Mouse (Mus musculus): ENCODE results near the gene Nrbp1. TPM values are rescaled to one million over a fixed set of nuclear protein-coding genes. Genes with fewer than 3 reads are reported as not detected.
A peak's percentile ranks its signal among the peaks of the same experiment; 100 is the strongest.
"Not testable (repeated sequence)": the region's sequence is repeated elsewhere in the genome, so short reads cannot be mapped to it uniquely, and the experiment has no call there.

Nrbp1 gene
- total and polyA plus RNA-seq, 3 experiments: 17.3 to 77.1 (median 38.2) TPM

GRCm38 (mm10) chr5:31201742-31202590 is 38.7 kb upstream of the Nrbp1 start, which contains the start of gene Zfp513:
Gene Zfp513 (minus strand): TSS chr5:31202303.
- DNase-seq (ENCODE audit: low spot score) (peak; percentile 96), ATAC-seq (ENCODE audit: extremely low read depth, insufficient number of reproducible peaks, low FRiP score, poor library complexity, severe bottlenecking) (peak; percentile 98)
- no peaks in the 10 kb centered on the region for H3K27me3 ChIP-seq (ENCODE audit: insufficient read depth, low read length)
- peak within 1 kb of the TSS; percentile 84 for H3K4me3 ChIP-seq (ENCODE audit: low read depth, low read length)
- H3K4me1 ChIP-seq (ENCODE audit: insufficient read depth, low read depth, low read length): peaks cover 66% of the 10 kb centered on the region
- no peaks in the 10 kb centered on the region for H3K9me3 ChIP-seq (replicated peaks)
- TF ChIP-seq POLR2AphosphoS5 (IDR thresholded peaks at IDR 0.05; ENCODE audit: insufficient replicate concordance, low read depth, low read length): peak; percentile 87; the same call in 1 of the 2 replicates
- no peak for TF ChIP-seq GATA1 (IDR thresholded peaks at IDR 0.05; ENCODE audit: borderline replicate concordance, low read length)
- H3K36me3 ChIP-seq (replicated peaks): peaks cover 90% of the 10 kb centered on the region

GRCm38 (mm10) chr5:31202933-31203332 is 37.7 kb upstream of the Nrbp1 start:
- no peaks in the 10 kb centered on the region for H3K27me3 ChIP-seq (ENCODE audit: insufficient read depth, low read length)
- no peaks in the 10 kb centered on the region for H3K9me3 ChIP-seq (replicated peaks)
- H3K36me3 ChIP-seq (replicated peaks): peaks cover 90% of the 10 kb centered on the region
- ATAC-seq (ENCODE audit: extremely low read depth, insufficient number of reproducible peaks, low FRiP score, poor library complexity, severe bottlenecking) (no peak), DNase-seq (ENCODE audit: low spot score) (no peak)
- H3K4me1 ChIP-seq (ENCODE audit: insufficient read depth, low read depth, low read length): peaks cover 60% of the 10 kb centered on the region
- TF ChIP-seq TAL1 (conservative IDR thresholded peaks at IDR 0.05; ENCODE audit: low read depth, low read length) (no peak), CTCF (IDR thresholded peaks at IDR 0.05; ENCODE audit: low read depth, low read length) (no peak), POLR2AphosphoS5 (IDR thresholded peaks at IDR 0.05; ENCODE audit: insufficient replicate concordance, low read depth, low read length) (no peak), GATA1 (IDR thresholded peaks at IDR 0.05; ENCODE audit: borderline replicate concordance, low read length) (no peak), GATA2 (IDR thresholded peaks at IDR 0.05; ENCODE audit: borderline replicate concordance, low read depth, low read length) (no peak)
- peak overlapping the region; percentile 84 for H3K4me3 ChIP-seq (ENCODE audit: low read depth, low read length)

GRCm38 (mm10) chr5:31203866-31204265 is 36.8 kb upstream of the Nrbp1 start:
- no peak for DNase-seq (ENCODE audit: low spot score)
- H3K4me3 ChIP-seq (ENCODE audit: low read depth, low read length): no peak overlapping the region
- H3K36me3 ChIP-seq (replicated peaks): peaks cover 90% of the 10 kb centered on the region
- H3K27me3 ChIP-seq (ENCODE audit: insufficient read depth, low read length): no peaks in the 10 kb centered on the region
- ATAC-seq (ENCODE audit: extremely low read depth, insufficient number of reproducible peaks, low FRiP score, poor library complexity, severe bottlenecking): no peak
- TF ChIP-seq CTCF (IDR thresholded peaks at IDR 0.05; ENCODE audit: low read depth, low read length) (no peak), GATA2 (IDR thresholded peaks at IDR 0.05; ENCODE audit: borderline replicate concordance, low read depth, low read length) (no peak), GATA1 (IDR thresholded peaks at IDR 0.05; ENCODE audit: borderline replicate concordance, low read length) (no peak)
- H3K4me1 ChIP-seq (ENCODE audit: insufficient read depth, low read depth, low read length): peaks cover 57% of the 10 kb centered on the region
- H3K9me3 ChIP-seq (replicated peaks): no peaks in the 10 kb centered on the region

GRCm38 (mm10) chr5:31204421-31204820 is 36.2 kb upstream of the Nrbp1 start:
- no peak for ATAC-seq (ENCODE audit: extremely low read depth, insufficient number of reproducible peaks, low FRiP score, poor library complexity, severe bottlenecking)
- Histone ChIP-seq H3K4me1 (ENCODE audit: insufficient read depth, low read depth, low read length) (peaks cover 52% of the 10 kb centered on the region), H3K9me3 (replicated peaks) (no peaks in the 10 kb centered on the region), H3K4me3 (ENCODE audit: low read depth, low read length) (no peak overlapping the region), H3K27me3 (ENCODE audit: insufficient read depth, low read length) (no peaks in the 10 kb centered on the region), H3K36me3 (replicated peaks) (peaks cover 88% of the 10 kb centered on the region)
- DNase-seq (ENCODE audit: low spot score): no peak
- TF ChIP-seq POLR2AphosphoS5 (IDR thresholded peaks at IDR 0.05; ENCODE audit: insufficient replicate concordance, low read depth, low read length): no peak

GRCm38 (mm10) chr5:31216554-31216953 is 24.1 kb upstream of the Nrbp1 start:
- H3K4me1 ChIP-seq (ENCODE audit: insufficient read depth, low read depth, low read length): peaks cover 46% of the 10 kb centered on the region
- H3K4me3 ChIP-seq (ENCODE audit: low read depth, low read length); H3K27me3 ChIP-seq (ENCODE audit: insufficient read depth, low read length); ATAC-seq (ENCODE audit: extremely low read depth, insufficient number of reproducible peaks, low FRiP score, poor library complexity, severe bottlenecking); H3K9me3 ChIP-seq (replicated peaks); DNase-seq (ENCODE audit: low spot score): not testable (repeated sequence)
- peaks cover 40% of the 10 kb centered on the region for H3K36me3 ChIP-seq (replicated peaks)

- H3K9me3 ChIP-seq (replicated peaks): no peaks in the 10 kb centered on the region
- H3K27me3 ChIP-seq (ENCODE audit: insufficient read depth, low read length): no peaks in the 10 kb centered on the region
- H3K36me3 ChIP-seq (replicated peaks): peaks cover 28% of the 10 kb centered on the region
- H3K4me1 ChIP-seq (ENCODE audit: insufficient read depth, low read depth, low read length): peaks cover 36% of the 10 kb centered on the region
- DNase-seq (ENCODE audit: low spot score) (no peak), ATAC-seq (ENCODE audit: extremely low read depth, insufficient number of reproducible peaks, low FRiP score, poor library complexity, severe bottlenecking) (no peak)
- TF ChIP-seq CTCF (IDR thresholded peaks at IDR 0.05; ENCODE audit: low read depth, low read length) (no peak), POLR2AphosphoS5 (IDR thresholded peaks at IDR 0.05; ENCODE audit: insufficient replicate concordance, low read depth, low read length) (no peak), GATA2 (IDR thresholded peaks at IDR 0.05; ENCODE audit: borderline replicate concordance, low read depth, low read length) (no peak), GATA1 (IDR thresholded peaks at IDR 0.05; ENCODE audit: borderline replicate concordance, low read length) (no peak), TAL1 (conservative IDR thresholded peaks at IDR 0.05; ENCODE audit: low read depth, low read length) (no peak; the same call in 1 of the 2 replicates)
- no peak overlapping the region; the same call in 1 of the 2 replicates for H3K4me3 ChIP-seq (ENCODE audit: low read depth, low read length)
Measured at GRCm38 (mm10) chr5:31218294-31218693, 22.4 kb upstream of the Nrbp1 start.

- Histone ChIP-seq H3K4me1 (ENCODE audit: insufficient read depth, low read depth, low read length) (peaks cover 35% of the 10 kb centered on the region), H3K27me3 (ENCODE audit: insufficient read depth, low read length) (no peaks in the 10 kb centered on the region), H3K4me3 (ENCODE audit: low read depth, low read length) (peak overlapping the region; percentile 99), H3K9me3 (replicated peaks) (no peaks in the 10 kb centered on the region), H3K36me3 (replicated peaks) (peaks cover 24% of the 10 kb centered on the region)
- TF ChIP-seq GATA2 (IDR thresholded peaks at IDR 0.05; ENCODE audit: borderline replicate concordance, low read depth, low read length): no peak
- TF ChIP-seq POLR2AphosphoS5 (IDR thresholded peaks at IDR 0.05; ENCODE audit: insufficient replicate concordance, low read depth, low read length): no peak
- TF ChIP-seq GATA1 (IDR thresholded peaks at IDR 0.05; ENCODE audit: borderline replicate concordance, low read length): no peak
- ATAC-seq (ENCODE audit: extremely low read depth, insufficient number of reproducible peaks, low FRiP score, poor library complexity, severe bottlenecking) (no peak), DNase-seq (ENCODE audit: low spot score) (no peak)
Measured at GRCm38 (mm10) chr5:31219070-31219469, 21.6 kb upstream of the Nrbp1 start.
